Mouse (Mus musculus) inflammation-experienced regulatory T-cells, adult 6 months (primary cell): ENCODE data around the gene Stip1. TPM values are rescaled to one million over a fixed set of nuclear protein-coding genes. Genes with fewer than 3 reads are reported as not detected.

Source experiments
- ATAC-seq: one replicate; pipeline ENCODE4 v1.8.0; 2017
- polyA plus RNA-seq, 3 experiments: library from polyadenylated mRNA; unstranded; fragments of 100-300 nt; shearing (Covaris generic); gene quantifications; one replicate each; pipeline ENCODE4 v1.2.1; 2017

The Stip1 gene
- polyA plus RNA-seq, 3 experiments from 2014 or later = 104 to 160 (median 120) TPM

- ATAC-seq = no peak
Observed at GRCm38 (mm10) chr19:6981465-6981864, 58.3 kb downstream of the Stip1 start.

- ATAC-seq = peak; percentile 64
Observed at GRCm38 (mm10) chr19:6980381-6981093, 59.2 kb downstream of the Stip1 start, which contains the start of gene Fkbp2. Gene Fkbp2 (minus strand): TSS chr19:6980501.

- ATAC-seq = peak; percentile 90
Observed at GRCm38 (mm10) chr19:6979486-6980380, 60.0 kb downstream of the Stip1 start.

- ATAC-seq = no peak
Observed at GRCm38 (mm10) chr19:6979001-6979479, 60.7 kb downstream of the Stip1 start.

DNA sequence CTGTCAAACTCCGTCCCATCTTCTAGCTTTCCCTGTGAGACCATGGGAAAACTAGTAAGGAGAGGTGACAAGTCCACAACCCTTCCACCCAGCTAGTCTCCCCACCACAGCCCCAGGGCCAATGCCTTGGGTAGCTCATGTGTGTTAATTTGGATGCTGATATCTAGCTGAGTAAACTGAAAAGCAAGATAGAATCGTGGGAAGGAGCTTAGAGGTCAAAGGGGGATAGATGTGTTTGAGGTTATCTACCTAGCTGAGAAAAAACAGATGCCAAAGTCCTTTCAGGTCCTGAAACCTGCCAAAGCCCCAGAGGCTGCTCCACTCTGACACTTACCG lies 61.2 kb downstream of the Stip1 start:
- no peak for ATAC-seq

DNA sequence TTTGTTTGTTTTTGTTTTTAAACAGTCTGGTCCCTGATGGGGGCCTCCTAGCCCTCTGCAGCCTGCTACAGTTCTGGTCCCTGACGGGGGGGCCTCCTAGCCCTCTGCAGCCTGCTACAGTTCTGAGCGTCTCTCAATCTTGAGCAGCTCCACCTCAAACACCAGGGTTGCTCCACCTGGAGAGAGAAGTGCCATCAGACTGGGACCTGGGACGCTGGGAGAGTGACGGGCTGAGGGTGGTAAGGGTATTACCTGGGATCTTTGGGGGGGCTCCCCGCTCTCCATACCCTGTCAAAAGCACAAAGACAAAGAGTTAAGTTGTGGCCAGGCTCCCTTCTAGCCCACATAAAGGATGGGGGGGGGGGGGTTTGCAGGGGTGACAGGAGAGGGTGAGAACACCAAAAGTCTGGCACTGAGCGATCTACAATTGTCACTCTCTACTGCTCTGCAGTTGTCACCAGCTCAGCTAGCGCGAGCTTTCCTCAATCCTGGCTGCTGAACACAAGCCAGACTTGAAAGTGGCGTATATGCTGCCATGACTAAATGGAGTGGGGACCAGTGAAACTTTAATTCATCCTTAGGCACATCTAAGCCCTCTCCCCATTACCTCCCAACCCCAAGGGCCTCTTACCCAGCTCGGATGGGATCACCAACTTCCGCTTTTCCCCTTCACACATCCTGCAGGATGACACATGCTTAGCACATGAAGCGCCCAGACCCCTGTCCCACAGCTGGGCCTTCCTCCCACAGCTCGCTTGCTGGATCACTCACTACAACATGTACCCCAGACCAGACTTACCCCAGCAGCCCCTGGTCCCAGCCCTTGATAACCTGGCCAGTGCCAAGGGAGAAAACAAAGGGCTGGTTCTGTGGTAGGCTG lies 61.8 kb downstream of the Stip1 start:
- ATAC-seq = no peak

- ATAC-seq = no peak
Observed at GRCm38 (mm10) chr19:6975537-6976521, 63.9 kb downstream of the Stip1 start, which contains the start of gene Plcb3. Gene Plcb3 (minus strand): TSS chr19:6976470.

DNA sequence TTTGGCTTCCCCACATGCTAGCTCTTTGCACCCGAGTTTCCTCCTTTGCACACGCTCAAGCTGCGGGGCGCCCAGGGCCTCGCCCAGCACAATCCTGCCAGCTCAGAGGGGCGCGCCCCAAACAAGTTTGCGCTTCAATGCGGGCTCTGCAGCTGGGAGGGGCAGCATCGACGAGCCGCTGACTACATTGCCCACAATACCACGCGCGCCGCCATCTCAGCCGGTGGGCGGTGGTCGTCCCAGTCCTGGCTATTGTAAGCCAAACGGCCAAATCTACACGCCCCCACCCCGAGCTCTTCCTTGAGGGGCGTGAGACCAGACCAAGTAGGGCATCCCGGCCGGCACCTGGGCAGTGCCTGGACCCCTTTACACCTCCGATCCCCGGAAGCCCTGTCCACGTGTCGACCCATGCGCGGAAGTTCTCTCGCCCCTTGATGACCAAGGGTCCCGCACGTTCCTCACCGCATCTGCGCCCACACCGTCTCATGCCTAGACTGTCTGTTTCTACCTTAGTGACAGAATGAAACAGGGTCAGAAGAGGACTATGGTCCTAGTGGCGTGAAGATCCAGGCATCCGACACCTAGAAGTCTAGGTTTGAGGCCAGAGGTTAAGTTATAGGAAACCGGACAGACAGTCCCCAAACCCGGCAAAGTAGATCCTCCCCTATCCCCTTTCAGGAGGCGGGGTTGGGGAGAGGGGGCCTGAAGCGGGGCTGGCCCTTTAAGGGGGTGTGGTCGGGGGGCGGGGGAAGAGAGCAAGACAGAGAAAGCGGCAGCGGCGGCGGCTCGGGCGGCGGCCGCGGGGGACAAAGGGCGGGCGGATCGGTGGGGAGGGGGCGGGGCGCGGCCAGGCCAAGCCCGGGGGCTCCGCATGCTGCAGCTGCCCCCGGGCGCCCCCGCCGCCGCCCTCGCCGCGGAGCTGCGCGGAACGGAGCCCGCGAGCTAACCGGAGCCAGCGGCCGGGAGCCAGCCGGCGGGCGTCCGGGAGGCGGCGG lies 65.3 kb downstream of the Stip1 start, which contains the start of gene Ppp1r14b:
Gene Ppp1r14b (plus strand): TSS at position 758 of the 995 bp plus-strand sequence.
- ATAC-seq = peak; percentile 60

GRCm38 (mm10) chr19:6973581-6974190 lies 66.1 kb downstream of the Stip1 start:
- ATAC-seq = no peak

GRCm38 (mm10) chr19:6972247-6972917 lies 67.4 kb downstream of the Stip1 start:
- no peak for ATAC-seq

GRCm38 (mm10) chr19:6971644-6972043 lies 68.1 kb downstream of the Stip1 start:
- ATAC-seq = no peak

Other genes starting within 250 kb of the Stip1 start
- 10 to 100 TPM in 1 of 3 experiments, 1 to 10 TPM in 2; 7.4 to 13.5 (median 8.6) TPM for gene Rps6ka4, start 199.3 kb downstream of the Stip1 start, polyA plus RNA-seq
- 1 to 10 TPM; 4.4 to 5.8 (median 4.7) TPM for gene Ccdc88b, start 181.8 kb downstream of the Stip1 start, polyA plus RNA-seq
- gene Trmt112, start 130.3 kb downstream of the Stip1 start, polyA plus RNA-seq = 100 to 1,000 TPM; 143 to 219 (median 200) TPM
- gene Prdx5, start 129.9 kb downstream of the Stip1 start, polyA plus RNA-seq = 100 to 1,000 TPM; 209 to 245 (median 241) TPM
- 1 to 10 TPM; 2.3 to 4.4 (median 4.2) TPM for gene Esrra, start 118.2 kb downstream of the Stip1 start, polyA plus RNA-seq
- gene Catsperz, start 114.6 kb downstream of the Stip1 start, polyA plus RNA-seq = under 1 TPM in 1 of 3 experiments, not detected in 2; 0.59 TPM
- not detected for gene Kcnk4, start 105.5 kb downstream of the Stip1 start, polyA plus RNA-seq
- gene Bad, start 98.1 kb downstream of the Stip1 start, polyA plus RNA-seq = 10 to 100 TPM; 42.9 to 55.0 (median 47.6) TPM
- 10 to 100 TPM in 1 of 3 experiments, 1 to 10 TPM in 2; 4.6 to 13.0 (median 9.1) TPM for gene Gpr137, start 97.5 kb downstream of the Stip1 start, polyA plus RNA-seq
- 10 to 100 TPM; 18.2 to 35.2 (median 29.7) TPM for gene Ppp1r14b, start 65.0 kb downstream of the Stip1 start, polyA plus RNA-seq
- 1 to 10 TPM; 2.8 to 4.3 (median 3.6) TPM for gene Plcb3, start 63.5 kb downstream of the Stip1 start, polyA plus RNA-seq
- gene Fkbp2, start 59.5 kb downstream of the Stip1 start, polyA plus RNA-seq = 100 to 1,000 TPM in 1 of 3 experiments, 10 to 100 TPM in 2; 44.0 to 102 (median 47.1) TPM
- 1 to 10 TPM; 2.5 to 3.6 (median 3.5) TPM for gene Vegfb, start 52.3 kb downstream of the Stip1 start, polyA plus RNA-seq
- 10 to 100 TPM; 34.1 to 59.7 (median 59.0) TPM for gene Dnajc4, start 47.4 kb downstream of the Stip1 start, polyA plus RNA-seq
- 10 to 100 TPM; 23.7 to 35.3 (median 33.7) TPM for gene Nudt22, start 43.9 kb downstream of the Stip1 start, polyA plus RNA-seq
- 10 to 100 TPM in 1 of 3 experiments, 1 to 10 TPM in 2; 6.4 to 12.8 (median 8.2) TPM for gene Trpt1, start 43.8 kb downstream of the Stip1 start, polyA plus RNA-seq
- gene Fermt3, start 20.5 kb downstream of the Stip1 start, polyA plus RNA-seq = 100 to 1,000 TPM; 253 to 288 (median 257) TPM
- 1 to 10 TPM in 2 of 3 experiments, under 1 TPM in 1; 0.99 to 3.1 (median 1.8) TPM for gene Macrod1, start 16.8 kb upstream of the Stip1 start, polyA plus RNA-seq
- gene Flrt1, start 65.8 kb upstream of the Stip1 start, polyA plus RNA-seq = under 1 TPM in 1 of 3 experiments, not detected in 2; 0.20 TPM
- 100 to 1,000 TPM; 164 to 183 (median 169) TPM for gene Otub1, start 166.3 kb upstream of the Stip1 start, polyA plus RNA-seq
- gene Cox8a, start 177.6 kb upstream of the Stip1 start, polyA plus RNA-seq = 100 to 1,000 TPM; 284 to 445 (median 299) TPM
- 10 to 100 TPM; 21.3 to 28.4 (median 27.4) TPM for gene Naa40, start 201.2 kb upstream of the Stip1 start, polyA plus RNA-seq
- not detected for gene Rcor2, start 227.4 kb upstream of the Stip1 start, polyA plus RNA-seq